Mouse (Mus musculus) cerebellum, postnatal 4 days (tissue): ENCODE measurements at regions not wholly inside any gene's neighbourhood (a gene's known extent, or its start where the extent isn't known, plus 50 kb on each side); places are given as distances from the start of the nearest gene placed in this dataset.

Experiments
- DNase-seq, 2 experiments: peaks; one replicate each; pipeline ENCODE4 v3.0.0; 2022; ENCODE audit warnings: low spot score in 2 of 2, mixed read lengths in 1 of 2

DNA sequence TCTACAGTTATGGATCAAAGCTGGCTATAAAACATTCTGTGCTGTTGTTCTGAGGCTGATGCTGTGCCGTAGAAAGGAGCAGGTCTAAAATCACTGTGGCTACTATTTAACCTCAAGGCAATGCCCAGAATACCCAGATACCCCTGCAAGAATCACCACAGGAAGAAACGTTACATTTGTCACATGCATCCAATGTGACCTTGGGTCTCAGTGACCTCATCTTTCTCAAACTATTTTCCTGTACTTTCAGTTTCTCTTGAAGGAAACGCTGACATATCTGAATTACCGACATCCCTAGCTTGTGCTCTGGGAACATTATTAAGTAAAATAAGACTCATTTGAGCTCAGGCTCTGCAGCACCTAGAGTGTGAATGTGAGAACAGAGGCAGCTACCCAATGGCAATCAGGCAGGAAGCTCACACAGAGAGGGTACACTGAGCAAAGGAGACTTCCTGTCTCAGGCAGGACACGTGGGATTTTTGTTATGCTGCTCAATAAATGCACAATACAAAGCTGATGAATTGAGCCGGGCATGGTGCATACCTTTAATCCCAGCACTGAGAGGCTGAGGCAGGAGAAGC, 436.7 kb upstream of the Jarid2 start:
- no peak for DNase-seq

DNA sequence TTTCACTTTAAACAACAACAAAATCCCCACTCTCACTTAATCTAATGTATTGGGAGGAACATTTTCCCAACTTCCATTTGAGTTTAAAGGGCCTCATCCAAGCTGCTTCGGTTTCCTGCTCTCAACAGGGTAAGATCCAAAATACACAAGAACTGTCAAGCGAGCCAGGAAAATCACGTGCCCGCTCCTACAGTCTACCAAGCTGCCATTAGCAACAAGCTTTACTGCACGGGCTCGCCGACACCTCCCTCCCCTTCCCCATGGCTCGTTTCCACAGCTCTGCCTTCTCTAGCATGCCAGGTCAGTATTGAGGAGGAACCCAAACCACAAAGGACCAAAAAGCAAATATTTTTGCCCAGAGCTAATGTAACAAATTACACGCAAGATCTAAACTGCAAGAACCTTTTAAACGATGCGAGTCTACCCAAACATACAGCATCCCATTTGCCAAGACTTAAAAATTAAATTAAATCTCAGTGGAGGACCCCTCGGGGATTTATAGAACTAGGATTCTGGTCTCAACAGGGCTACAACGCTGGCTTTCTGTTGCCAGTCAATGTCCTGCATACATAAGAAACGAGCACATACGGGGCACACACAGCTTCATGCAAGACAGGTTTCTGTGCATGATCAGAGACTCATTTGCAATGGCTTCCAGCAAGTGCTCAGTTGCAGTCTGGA, 435.4 kb upstream of the Jarid2 start:
- peak in 1 of 2 experiments; percentile 54 for DNase-seq

DNA sequence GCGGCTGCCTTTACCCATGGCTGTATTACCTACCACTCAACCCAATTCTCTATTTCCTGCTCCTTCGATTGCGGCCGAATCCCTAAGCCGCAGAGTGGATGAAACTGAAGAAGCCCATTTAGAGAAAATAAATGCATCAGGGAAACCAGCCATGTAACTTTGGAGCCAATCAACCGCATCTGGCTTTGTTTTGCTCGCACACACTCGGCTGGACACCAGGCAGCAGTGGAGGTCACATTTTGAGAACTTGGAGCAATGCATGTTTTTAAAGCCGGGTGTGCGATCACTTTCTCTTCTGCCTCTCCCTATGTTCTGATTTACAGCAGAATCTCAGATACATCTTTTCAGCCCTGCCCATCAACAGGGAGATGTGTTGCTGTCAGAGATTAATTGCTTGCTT, 433.7 kb upstream of the Jarid2 start:
- DNase-seq: no peak

DNA sequence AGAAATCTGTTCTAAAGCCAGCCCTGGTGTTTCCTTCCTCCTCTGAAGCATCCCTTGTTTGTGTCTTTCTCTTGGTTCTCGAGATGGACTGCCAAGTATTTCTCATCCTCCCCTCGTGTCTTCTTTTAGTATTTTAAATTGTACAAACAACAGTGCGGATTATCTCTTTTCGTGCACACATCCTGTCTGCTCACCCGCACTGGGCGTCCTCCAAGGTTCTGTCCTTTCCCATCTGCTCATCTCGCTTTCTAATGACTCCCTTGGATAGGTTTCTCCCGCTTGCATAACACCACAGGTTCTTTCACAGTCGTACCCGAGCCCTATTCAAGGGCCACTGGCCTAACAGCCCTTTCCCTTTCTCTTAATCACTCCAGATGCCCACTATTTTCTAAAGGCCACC, 428.7 kb upstream of the Jarid2 start:
- DNase-seq: no peak

DNA sequence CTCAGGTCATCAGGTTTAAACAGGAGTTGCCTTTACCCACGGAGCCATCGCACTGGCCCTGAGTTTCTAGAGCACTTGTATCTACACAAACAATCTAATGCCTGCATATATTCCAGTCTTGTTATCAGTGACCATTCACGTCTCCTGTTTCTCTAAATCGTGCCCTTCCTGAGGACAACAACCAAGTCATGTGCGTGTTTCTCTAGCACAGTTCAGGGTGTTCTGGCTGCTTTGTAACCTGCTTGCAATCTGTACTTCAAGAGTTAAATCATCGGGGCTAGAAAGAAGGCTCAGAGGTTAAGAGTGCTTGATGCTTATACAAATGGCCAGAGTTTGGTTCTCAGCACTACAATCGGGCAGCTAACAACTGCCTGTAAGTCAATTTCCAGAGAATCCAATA, 428.1 kb upstream of the Jarid2 start:
- no peak for DNase-seq

DNA sequence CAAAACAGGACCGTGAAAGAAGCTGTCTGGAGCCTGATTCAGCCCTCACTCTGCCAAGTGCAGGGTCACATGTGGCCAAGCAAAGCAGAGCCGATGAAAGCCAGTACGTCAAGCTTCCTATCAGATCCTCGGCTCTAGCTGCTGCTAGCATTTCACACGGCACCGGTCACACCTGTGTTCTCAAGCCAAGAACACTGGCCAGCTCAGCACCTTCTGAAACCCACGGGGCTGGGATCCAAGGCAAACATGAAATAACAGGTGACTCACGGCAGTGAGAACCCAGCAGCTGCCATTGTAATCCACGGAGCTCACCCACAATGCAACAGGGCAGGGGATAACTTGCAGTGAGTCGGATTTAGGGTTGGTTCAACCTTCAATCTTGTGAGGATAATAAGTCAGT, 427.3 kb upstream of the Jarid2 start:
- no peak for DNase-seq

DNA sequence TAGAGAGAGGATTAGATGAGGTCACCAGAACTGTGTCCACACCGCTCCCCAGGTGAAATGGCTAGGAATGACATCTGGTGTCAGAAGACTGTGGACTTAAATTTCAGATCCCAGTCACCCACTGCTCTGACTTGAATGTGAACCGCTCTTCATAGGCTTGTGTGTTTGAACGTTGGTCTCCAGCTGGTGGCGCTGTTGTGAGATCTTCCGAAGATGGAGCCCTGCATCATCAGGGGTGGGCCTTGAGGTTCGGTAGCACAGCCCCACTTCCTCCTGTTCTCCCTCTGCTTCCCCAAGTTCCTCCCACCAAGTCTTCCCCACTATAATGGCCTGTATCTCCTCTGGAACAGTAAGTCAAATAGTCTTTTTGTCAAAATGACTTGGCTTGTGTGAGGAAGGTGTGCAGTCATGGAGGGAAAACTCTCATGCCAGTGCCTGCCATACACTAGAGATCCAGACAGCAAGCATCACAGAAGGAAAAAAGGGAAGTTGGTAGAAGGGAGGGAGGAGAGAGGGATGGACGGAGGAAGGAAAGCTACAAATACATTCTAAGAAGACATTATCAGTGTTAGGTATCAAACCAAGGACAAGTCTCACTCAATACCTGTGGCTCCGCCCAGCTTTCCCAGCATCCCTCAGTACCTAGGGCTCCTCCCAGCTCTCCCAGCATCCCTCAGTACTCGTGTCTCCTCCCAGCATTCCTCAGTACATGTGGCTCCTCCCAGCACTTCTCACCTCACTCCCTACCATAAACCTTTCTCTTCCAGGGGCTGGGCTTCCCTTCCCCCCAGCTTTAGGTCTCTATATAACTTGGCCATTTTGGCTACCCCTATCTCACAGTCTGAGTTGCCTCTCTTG, 423.9 kb upstream of the Jarid2 start:
- no peak for DNase-seq

DNA sequence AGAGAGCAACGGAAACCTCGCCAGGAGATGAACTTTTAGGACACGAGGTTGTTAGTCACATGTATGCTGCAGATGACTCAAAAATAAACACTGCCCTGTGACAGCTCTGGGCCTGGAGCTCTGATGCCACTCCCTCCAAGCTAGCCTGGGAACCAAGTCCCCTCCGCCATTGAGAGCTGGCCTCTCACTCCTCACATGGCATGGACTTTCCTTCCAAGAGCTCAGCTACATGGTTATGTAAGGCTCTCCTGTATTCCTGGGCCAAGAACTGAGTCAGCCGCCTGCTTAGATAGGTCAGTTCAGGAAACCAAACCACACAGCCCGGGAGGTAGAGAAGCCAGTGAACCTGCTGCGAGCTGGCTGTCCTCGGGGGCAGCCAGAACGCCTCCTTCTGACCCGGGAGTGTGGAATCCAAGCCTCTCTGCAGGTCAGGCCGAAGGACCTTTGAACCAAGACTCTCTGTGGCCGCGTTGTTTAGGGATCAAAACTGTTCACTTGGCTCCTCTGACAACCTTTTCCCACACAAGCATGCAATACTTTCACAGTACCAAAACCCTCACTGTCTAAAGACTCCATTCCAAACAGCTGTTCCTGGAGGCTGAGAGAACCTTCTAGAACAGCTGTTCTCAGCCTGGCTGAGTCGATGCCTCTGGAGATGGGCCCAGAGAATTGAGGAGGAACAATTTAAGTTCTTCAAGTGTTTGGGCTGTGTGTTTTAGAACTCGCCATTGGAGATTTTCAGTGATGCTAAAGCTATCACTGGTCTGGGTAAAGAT, 422.8 kb upstream of the Jarid2 start:
- no peak for DNase-seq

DNA sequence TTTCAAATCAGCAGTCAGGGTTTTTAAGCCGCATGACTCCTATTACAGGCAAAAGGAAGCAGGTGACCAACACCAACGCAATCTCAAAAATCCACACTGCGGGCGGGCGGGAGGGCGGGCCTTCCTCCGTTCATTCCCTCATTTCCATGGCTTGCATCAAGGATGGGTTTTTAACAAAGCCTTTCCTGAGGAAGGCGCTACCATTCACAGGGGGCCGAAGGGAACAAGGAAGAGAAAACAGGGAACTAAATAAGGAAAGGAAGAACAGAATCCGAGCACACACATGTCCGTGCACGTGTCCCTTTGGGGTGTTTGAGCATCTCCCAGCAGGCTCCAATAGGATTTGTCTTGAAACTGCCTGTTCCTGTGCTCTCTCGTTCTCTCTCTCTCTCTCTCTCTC, 421.0 kb upstream of the Jarid2 start:
- no peak for DNase-seq

DNA sequence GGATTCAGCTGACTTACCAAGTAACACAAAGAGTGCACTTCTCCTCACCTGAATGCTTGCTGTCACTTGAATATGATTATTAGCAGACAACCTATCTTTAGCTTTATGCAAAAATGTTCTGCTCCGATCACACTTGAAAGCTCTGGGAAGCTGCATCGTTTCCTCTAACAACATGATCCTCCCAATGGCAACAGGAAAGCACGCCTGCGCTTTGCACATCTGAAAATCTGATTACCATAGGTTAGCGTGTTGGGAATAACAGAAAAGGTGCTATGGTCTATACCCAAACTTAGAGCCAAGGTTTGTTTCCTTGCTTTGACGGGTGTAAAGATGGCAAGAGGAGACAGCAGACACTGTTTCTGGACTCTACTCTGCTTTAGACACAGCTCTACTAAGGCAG, 417.0 kb upstream of the Jarid2 start:
- no peak for DNase-seq

DNA sequence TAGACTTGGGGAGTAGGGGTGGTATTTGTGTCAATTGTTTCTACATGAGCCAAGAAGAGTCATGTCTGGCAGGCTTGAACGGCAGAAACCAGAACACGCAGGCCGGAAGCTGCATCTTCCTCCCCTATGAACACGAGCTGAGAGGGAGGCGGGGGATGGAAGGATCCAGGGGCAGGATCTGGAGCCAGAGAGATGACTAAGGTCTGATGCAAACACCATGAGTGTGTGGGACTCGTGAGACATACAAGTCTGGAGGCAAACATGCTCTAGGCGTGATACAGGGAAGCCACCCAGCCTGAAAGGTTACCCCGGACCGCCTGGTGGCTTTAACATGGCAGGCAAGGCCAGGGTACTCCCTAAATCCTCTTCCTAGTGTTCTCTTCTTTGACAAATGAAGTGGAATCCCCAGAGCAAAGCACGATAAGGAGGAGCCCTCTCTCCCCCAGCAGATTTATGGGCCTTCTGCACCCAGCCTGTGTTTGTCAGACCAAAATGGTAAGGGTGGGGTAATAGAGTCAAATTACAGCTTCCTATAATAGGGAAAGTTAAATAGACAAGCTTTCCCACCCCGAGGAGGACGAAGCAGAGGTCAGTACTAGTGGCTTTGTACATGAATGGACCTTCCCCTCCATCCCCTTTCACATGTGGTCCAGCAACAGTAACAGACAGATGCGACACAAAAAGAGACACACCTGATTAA, 412.4 kb upstream of the Jarid2 start:
- DNase-seq: no peak

DNA sequence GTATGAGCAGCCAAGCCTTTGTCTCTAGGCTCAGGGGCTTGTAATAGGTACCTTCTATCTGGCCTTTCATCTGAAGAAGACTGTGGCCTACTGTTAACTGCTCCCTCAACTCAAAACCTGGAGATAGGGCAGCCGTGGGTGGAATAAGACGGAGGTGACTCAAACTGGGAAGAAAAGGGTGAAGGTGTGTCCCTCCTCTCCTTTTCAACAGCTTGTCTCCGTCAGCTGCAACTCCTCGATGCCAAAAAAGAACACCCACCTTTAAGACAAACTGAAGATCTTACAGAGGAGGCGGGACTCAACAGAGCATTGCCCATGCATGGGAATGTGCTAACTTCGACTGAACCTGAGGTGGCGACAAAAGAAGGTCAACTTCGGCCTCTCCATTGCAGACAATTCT, 411.7 kb upstream of the Jarid2 start:
- no peak for DNase-seq

DNA sequence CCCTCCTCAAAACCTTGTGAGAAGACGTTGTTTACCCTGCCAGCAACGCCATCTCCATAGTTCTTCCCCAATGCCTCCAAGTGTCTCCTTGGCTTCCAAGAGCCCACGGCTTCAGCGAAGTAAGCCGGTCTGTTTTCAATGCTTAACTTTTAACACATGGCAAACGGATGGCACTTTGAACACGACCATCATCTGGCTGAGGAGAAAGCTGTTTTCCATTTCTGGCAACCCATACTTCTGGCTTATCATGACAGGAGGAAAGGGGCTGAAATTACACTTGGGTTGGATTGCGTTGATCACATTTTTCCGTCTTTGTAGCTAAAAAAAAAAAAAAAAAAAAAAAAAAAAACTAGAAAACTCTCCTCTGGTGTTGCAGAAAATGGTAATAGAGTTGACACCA, 410.2 kb upstream of the Jarid2 start:
- no peak for DNase-seq

DNA sequence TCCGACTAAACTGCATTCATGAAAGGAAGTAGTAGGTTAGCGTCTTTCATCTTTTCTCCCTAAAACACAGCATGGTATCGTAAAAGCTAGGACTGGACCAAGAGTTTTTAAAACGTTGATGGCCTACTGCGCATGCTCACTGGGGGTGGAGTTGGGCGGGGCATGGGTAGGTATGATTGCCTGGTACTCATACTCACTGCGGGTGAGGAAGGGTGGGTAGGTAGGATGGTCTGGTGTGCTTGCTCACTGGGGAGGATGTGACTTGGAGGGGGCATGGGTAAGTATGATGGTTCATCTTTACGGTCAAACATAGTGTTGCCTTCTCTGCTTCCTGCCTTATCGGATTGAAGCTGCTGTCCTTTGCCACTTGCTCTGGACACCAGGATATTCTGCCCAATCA, 409.8 kb upstream of the Jarid2 start:
- no peak for DNase-seq

DNA sequence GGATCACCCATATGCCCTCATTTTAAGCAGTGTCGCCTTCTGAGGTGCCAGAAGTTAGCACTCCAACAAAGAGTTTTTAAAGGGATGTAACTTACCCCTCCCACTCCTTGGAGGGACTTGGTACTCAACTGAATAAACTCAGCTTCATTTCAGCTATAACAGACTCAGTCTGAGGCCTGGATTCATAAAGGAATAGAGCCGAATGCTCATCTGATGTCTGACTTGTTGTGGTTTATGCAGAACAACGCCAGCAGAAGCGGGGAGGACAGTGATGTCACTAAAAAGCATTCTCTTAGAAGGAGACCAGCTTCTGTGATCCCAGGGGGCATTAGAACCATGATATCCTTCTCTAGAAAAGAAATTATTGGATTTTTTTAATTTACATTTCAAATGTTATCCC, 409.0 kb upstream of the Jarid2 start:
- DNase-seq: no peak

DNA sequence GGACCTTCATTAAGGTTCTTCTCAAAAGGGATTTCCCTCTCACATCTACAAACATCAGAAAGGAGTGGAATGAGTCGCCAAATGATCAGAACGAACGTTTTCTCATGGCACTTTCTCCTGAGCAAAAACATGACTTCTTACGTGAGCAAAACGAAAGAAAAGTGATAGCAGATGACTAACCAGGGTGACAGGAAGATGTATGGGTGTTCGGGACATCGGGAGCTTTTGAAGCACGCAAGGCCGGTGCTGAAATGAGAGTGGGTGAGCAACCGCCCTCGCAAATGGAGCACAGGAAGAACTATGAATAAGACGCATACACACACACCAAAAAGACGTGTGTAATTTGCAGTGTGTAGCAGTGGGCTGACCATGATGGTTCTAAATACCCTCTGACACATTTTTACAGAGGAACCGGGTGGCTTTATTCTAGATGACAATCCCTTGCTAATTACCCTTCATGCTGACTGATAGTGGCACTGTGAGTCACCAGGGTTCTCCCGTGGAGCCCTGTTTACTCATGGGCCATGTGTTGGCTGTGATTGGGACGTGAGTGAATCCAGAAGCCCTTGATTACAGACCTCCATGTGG, 408.2 kb upstream of the Jarid2 start:
- DNase-seq: no peak

DNA sequence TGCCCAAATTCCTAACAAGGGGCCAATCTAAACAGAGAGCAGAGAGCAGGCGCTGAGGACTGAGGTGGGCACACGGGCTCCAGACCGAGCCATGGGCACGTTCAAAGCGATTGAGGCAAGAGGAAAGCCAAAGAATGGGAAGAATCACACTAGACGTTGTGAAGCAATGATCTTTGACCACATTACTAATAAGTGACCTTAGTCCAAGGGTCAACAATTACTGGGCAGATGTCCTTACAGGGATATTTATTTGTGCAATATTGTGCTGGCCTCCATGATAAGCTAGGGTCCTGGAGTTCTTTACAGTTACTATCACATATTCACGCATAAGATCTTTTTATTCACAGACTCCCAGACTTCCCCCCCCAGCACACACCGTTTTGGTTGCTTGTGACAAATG, 400.9 kb upstream of the Jarid2 start:
- no peak for DNase-seq

DNA sequence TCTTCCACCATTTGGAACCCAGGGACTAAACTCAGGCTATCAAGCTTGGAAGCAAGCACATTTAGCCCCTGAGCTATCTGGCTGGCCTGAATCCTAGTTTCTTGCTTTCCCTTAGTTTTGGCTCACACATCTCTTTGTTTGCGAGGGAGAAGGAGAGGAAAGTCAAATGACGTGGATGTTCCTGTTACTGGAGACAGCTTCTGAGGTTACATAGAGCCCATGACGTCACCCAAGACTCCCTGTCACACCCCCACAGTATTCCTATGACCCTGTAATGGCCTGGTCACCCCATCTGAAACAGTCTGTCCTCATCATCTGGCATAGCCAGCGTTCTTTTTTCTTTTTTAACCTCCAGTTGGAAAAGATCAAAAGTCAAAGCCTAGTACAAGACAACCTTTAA, 400.1 kb upstream of the Jarid2 start:
- DNase-seq: no peak

DNA sequence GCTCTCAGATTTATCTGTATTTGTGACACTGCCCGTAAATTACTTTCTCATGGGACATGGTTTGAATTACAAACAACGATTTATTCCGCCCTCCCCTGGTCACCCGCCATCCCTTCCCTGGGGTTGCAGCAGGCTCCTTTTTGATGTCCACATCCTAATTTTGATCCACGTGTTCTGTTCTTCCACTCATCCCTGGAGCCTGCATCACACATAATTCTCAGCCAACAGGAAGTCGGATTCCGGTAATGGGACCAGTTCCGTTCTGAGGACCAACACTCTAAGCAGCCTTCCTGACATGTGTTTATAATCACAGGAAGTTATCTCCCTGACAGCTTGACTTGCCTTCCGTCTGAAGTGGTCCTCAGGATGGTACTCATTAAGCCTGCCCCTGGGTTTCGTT, 399.6 kb upstream of the Jarid2 start:
- DNase-seq: no peak

DNA sequence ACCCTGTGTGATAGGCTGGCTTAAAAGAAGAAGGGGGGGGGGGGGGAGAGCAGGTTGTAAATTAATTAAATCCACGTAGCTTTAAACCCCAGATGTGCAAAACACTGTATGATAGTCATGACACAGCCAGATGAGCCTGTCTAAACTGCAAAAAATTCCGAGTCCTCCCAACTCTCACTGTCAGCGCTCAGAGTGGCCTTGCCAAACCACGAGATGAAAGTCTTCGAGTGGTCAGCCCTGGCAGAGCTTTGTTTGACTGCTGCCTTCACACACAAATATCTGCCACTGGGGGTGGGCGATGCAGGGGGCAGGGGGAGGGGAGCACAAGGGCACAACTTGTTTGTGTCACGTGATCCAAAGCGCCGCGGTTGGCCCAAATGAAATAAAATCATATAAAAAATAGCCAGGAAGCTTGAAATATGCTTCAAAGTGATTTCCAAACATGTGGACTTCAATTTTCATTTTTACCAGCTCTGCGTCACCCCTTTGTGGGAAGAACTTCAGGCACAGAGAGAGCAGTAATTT, 396.5 kb upstream of the Jarid2 start:
- no peak for DNase-seq
